Mouse (Mus musculus): ENCODE results near the gene Tmem217. TPM values are rescaled to one million over a fixed set of nuclear protein-coding genes. Genes with fewer than 3 reads are reported as not detected.
"Not testable (repeated sequence)": the region's sequence is repeated elsewhere in the genome, so short reads cannot be mapped to it uniquely, and the experiment has no call there.

Gene Tmem217
- polyA plus RNA-seq, 1 experiment: not detected

- Histone ChIP-seq H3K36me3 (ENCODE audit: control insufficient read depth) (peaks cover 17% of the 10 kb centered on the region), H3K4me3 (replicated peaks) (peak overlapping the region; percentile 52), H3K9me3 (ENCODE audit: control insufficient read depth, low read length) (peaks cover 4% of the 10 kb centered on the region), H3K4me1 (ENCODE audit: control insufficient read depth) (peaks cover 91% of the 10 kb centered on the region), H3K27me3 (ENCODE audit: control insufficient read depth) (no peaks in the 10 kb centered on the region)
- TF ChIP-seq TAL1 (IDR thresholded peaks at IDR 0.05; ENCODE audit: low read length) (peak; percentile 50; the same call in 2 of the 3 replicates), GATA1 (IDR thresholded peaks at IDR 0.05; ENCODE audit: low read length) (0 out of 2 replicates have a peak, but pooled peaks have one; percentile 20)
Observed at GRCm38 (mm10) chr17:29502005-29502668, 50.0 kb downstream of the Tmem217 start.

GRCm38 (mm10) chr17:29500802-29501469 lies 51.2 kb downstream of the Tmem217 start:
- H3K9me3 ChIP-seq (ENCODE audit: control insufficient read depth, low read length): peaks cover 4% of the 10 kb centered on the region
- no peaks in the 10 kb centered on the region for H3K27me3 ChIP-seq (ENCODE audit: control insufficient read depth)
- TF ChIP-seq TAL1 (IDR thresholded peaks at IDR 0.05; ENCODE audit: low read length) (no peak), GATA1 (IDR thresholded peaks at IDR 0.05; ENCODE audit: low read length) (no peak)
- peaks cover 27% of the 10 kb centered on the region for H3K36me3 ChIP-seq (ENCODE audit: control insufficient read depth)
- peaks cover 94% of the 10 kb centered on the region for H3K4me1 ChIP-seq (ENCODE audit: control insufficient read depth)
- peak overlapping the region; percentile 50 for H3K4me3 ChIP-seq (replicated peaks)

- peaks cover 88% of the 10 kb centered on the region for H3K4me1 ChIP-seq (ENCODE audit: control insufficient read depth)
- H3K4me3 ChIP-seq (replicated peaks): peak overlapping the region; percentile 50
- no peak for TF ChIP-seq GATA1 (IDR thresholded peaks at IDR 0.05; ENCODE audit: low read length)
- no peak for TF ChIP-seq TAL1 (IDR thresholded peaks at IDR 0.05; ENCODE audit: low read length)
- H3K9me3 ChIP-seq (ENCODE audit: control insufficient read depth, low read length): peaks cover 4% of the 10 kb centered on the region
- H3K27me3 ChIP-seq (ENCODE audit: control insufficient read depth): no peaks in the 10 kb centered on the region
- H3K36me3 ChIP-seq (ENCODE audit: control insufficient read depth): peaks cover 32% of the 10 kb centered on the region
Observed at GRCm38 (mm10) chr17:29500243-29500740, 51.9 kb downstream of the Tmem217 start.

- peaks cover 4% of the 10 kb centered on the region for H3K9me3 ChIP-seq (ENCODE audit: control insufficient read depth, low read length)
- no peaks in the 10 kb centered on the region for H3K27me3 ChIP-seq (ENCODE audit: control insufficient read depth)
- peak overlapping the region; percentile 50 for H3K4me3 ChIP-seq (replicated peaks)
- TF ChIP-seq TAL1 (IDR thresholded peaks at IDR 0.05; ENCODE audit: low read length): no peak
- TF ChIP-seq GATA1 (IDR thresholded peaks at IDR 0.05; ENCODE audit: low read length): peak; percentile 62
- peaks cover 91% of the 10 kb centered on the region for H3K4me1 ChIP-seq (ENCODE audit: control insufficient read depth)
- H3K36me3 ChIP-seq (ENCODE audit: control insufficient read depth): peaks cover 40% of the 10 kb centered on the region
Observed at GRCm38 (mm10) chr17:29499511-29499910, 52.7 kb downstream of the Tmem217 start.

GRCm38 (mm10) chr17:29498952-29499351 lies 53.2 kb downstream of the Tmem217 start:
- peak overlapping the region; percentile 50 for H3K4me3 ChIP-seq (replicated peaks)
- H3K4me1 ChIP-seq (ENCODE audit: control insufficient read depth): peaks cover 91% of the 10 kb centered on the region
- H3K27me3 ChIP-seq (ENCODE audit: control insufficient read depth); H3K9me3 ChIP-seq (ENCODE audit: control insufficient read depth, low read length): not testable (repeated sequence)
- H3K36me3 ChIP-seq (ENCODE audit: control insufficient read depth): peaks cover 42% of the 10 kb centered on the region

- Histone ChIP-seq H3K36me3 (ENCODE audit: control insufficient read depth) (peaks cover 48% of the 10 kb centered on the region), H3K27me3 (ENCODE audit: control insufficient read depth) (no peaks in the 10 kb centered on the region), H3K4me1 (ENCODE audit: control insufficient read depth) (peaks cover 91% of the 10 kb centered on the region), H3K4me3 (replicated peaks) (peak overlapping the region; percentile 1), H3K9me3 (ENCODE audit: control insufficient read depth, low read length) (no peaks in the 10 kb centered on the region)
- no peak for TF ChIP-seq TAL1 (IDR thresholded peaks at IDR 0.05; ENCODE audit: low read length)
Observed at GRCm38 (mm10) chr17:29498028-29498427, 54.2 kb downstream of the Tmem217 start.

- H3K4me3 ChIP-seq (replicated peaks); H3K27me3 ChIP-seq (ENCODE audit: control insufficient read depth); H3K9me3 ChIP-seq (ENCODE audit: control insufficient read depth, low read length): not testable (repeated sequence)
- H3K36me3 ChIP-seq (ENCODE audit: control insufficient read depth): peaks cover 53% of the 10 kb centered on the region
- H3K4me1 ChIP-seq (ENCODE audit: control insufficient read depth): peaks cover 87% of the 10 kb centered on the region
Observed at GRCm38 (mm10) chr17:29497481-29497880, 54.7 kb downstream of the Tmem217 start.

- H3K4me1 ChIP-seq (ENCODE audit: control insufficient read depth): peaks cover 83% of the 10 kb centered on the region
- H3K4me3 ChIP-seq (replicated peaks): no peak overlapping the region
- no peak for TF ChIP-seq TAL1 (IDR thresholded peaks at IDR 0.05; ENCODE audit: low read length)
- TF ChIP-seq GATA1 (IDR thresholded peaks at IDR 0.05; ENCODE audit: low read length): no peak
- H3K27me3 ChIP-seq (ENCODE audit: control insufficient read depth): no peaks in the 10 kb centered on the region
- H3K36me3 ChIP-seq (ENCODE audit: control insufficient read depth): peaks cover 58% of the 10 kb centered on the region
- no peaks in the 10 kb centered on the region for H3K9me3 ChIP-seq (ENCODE audit: control insufficient read depth, low read length)
Observed at GRCm38 (mm10) chr17:29497071-29497354, 55.2 kb downstream of the Tmem217 start.

GRCm38 (mm10) chr17:29496211-29497070 lies 55.7 kb downstream of the Tmem217 start:
- Histone ChIP-seq H3K36me3 (ENCODE audit: control insufficient read depth) (peaks cover 64% of the 10 kb centered on the region), H3K27me3 (ENCODE audit: control insufficient read depth) (no peaks in the 10 kb centered on the region), H3K4me3 (replicated peaks) (peak overlapping the region; percentile 24), H3K9me3 (ENCODE audit: control insufficient read depth, low read length) (peaks cover 2% of the 10 kb centered on the region; the same call in 1 of the 2 replicates), H3K4me1 (ENCODE audit: control insufficient read depth) (peaks cover 77% of the 10 kb centered on the region)
- TF ChIP-seq GATA1 (IDR thresholded peaks at IDR 0.05; ENCODE audit: low read length): no peak
- no peak for TF ChIP-seq TAL1 (IDR thresholded peaks at IDR 0.05; ENCODE audit: low read length)
